ENCODE assay signal across 21 mouse cellular contexts in genomic region chr8:15840632-15841252, GRCm38 (mm10).
DNase-seq lines count a peak whose midpoint lies in the region; ATAC-seq and TF ChIP-seq lines count a peak whose summit lies in the region.
"Had no signal": no experiment of that assay in that cellular context is flagged by ENCODE, and none has a peak within 500 bp of the region (broad histone marks: within the 10 kb centered on the region; RNA-seq: fewer than 3 reads in every experiment).

No protein-coding gene starts in this region.

- no peak for TF ChIP-seq CTCF in lung, postnatal 0 days (IDR thresholded peaks at IDR 0.05)
- TF ChIP-seq CTCF in small intestine, adult 2 months (IDR thresholded peaks at IDR 0.05; ENCODE audit: extremely low read depth, insufficient read length, insufficient replicate concordance, low read depth, low read length): no peak

- TF ChIP-seq EP300 in lung, postnatal 0 days (IDR thresholded peaks at IDR 0.05): no peak

- no peak for TF ChIP-seq POLR2A in small intestine, adult 2 months (IDR thresholded peaks at IDR 0.05; ENCODE audit: low read depth, low read length)

- no peak overlapping the region for H3K27ac ChIP-seq in kidney, embryonic 14.5 days (ENCODE audit: low read depth, low read length)
- no peak overlapping the region for H3K27ac ChIP-seq in lung, postnatal 0 days (ENCODE audit: low read length)
- no peak overlapping the region for H3K27ac ChIP-seq in intestine, embryonic 14.5 days (ENCODE audit: low read depth)
- H3K27ac ChIP-seq in small intestine, adult 2 months (ENCODE audit: insufficient read depth, low read depth, low read length): peak overlapping the region; percentile 73; the same call in 1 of the 2 replicates
- H3K27ac ChIP-seq: embryonic facial prominence, embryonic 12.5 days; gastrocnemius, adult 2 months; liver, embryonic 13.5 days; macrophage; midbrain, embryonic 12.5 days; neural tube, embryonic 13.5 days had no signal

- H3K4me1 ChIP-seq in kidney, embryonic 14.5 days (ENCODE audit: control insufficient read depth, insufficient read depth, low read length): peaks cover 4% of the 10 kb centered on the region; the same call in 1 of the 2 replicates
- H3K4me1 ChIP-seq in lung, postnatal 0 days (ENCODE audit: insufficient read depth, low read depth, low read length): no peaks in the 10 kb centered on the region
- no peaks in the 10 kb centered on the region for H3K4me1 ChIP-seq in intestine, embryonic 14.5 days (replicated peaks; ENCODE audit: control insufficient read depth, insufficient read depth, low read length)
- peaks cover 5% of the 10 kb centered on the region; the same call in 1 of the 2 replicates for H3K4me1 ChIP-seq in small intestine, adult 2 months (ENCODE audit: control insufficient read depth, insufficient read depth, insufficient read length, low read length)
- H3K4me1 ChIP-seq: embryonic facial prominence, embryonic 12.5 days; liver, embryonic 13.5 days; neural tube, embryonic 13.5 days had no signal

- no peak for DNase-seq in kidney, adult 11 months
- peak; percentile 32 for DNase-seq in lung, postnatal 0 days (ENCODE audit: low spot score)
- no peak for DNase-seq in lung, postnatal 14 days
- DNase-seq in intestine, embryonic 14.5 days (ENCODE audit: low spot score): no peak
- no peak for DNase-seq in c-Kit-positive CD71-positive TER-119-positive erythroid progenitor cells, embryonic 14.5 days (ENCODE audit: low spot score)
- no peak for DNase-seq in right cerebral cortex, adult 18-20 months
- DNase-seq: cerebellum, adult 9-10 months; gastrocnemius, adult 2 months; heart, adult 18-20 months; heart, postnatal 4 days; liver, embryonic 13.5 days; right cerebral cortex, postnatal 4 days had no signal

- H3K9me3 ChIP-seq in kidney, embryonic 14.5 days (ENCODE audit: control insufficient read depth, low read length): no peaks in the 10 kb centered on the region
- no peaks in the 10 kb centered on the region for H3K9me3 ChIP-seq in lung, postnatal 0 days (ENCODE audit: low read length)
- no peaks in the 10 kb centered on the region for H3K9me3 ChIP-seq in intestine, embryonic 14.5 days (ENCODE audit: control insufficient read depth, low read length)
- H3K9me3 ChIP-seq: embryonic facial prominence, embryonic 12.5 days; liver, embryonic 13.5 days; midbrain, embryonic 12.5 days; neural tube, embryonic 13.5 days had no signal

- no peak overlapping the region for H3K4me3 ChIP-seq in kidney, embryonic 14.5 days (ENCODE audit: low read length)
- no peak overlapping the region for H3K4me3 ChIP-seq in lung, postnatal 0 days (ENCODE audit: low read depth, low read length)
- H3K4me3 ChIP-seq in intestine, embryonic 14.5 days (ENCODE audit: low read depth, low read length): no peak overlapping the region
- H3K4me3 ChIP-seq in small intestine, adult 2 months (ENCODE audit: low read depth, low read length): peak overlapping the region; percentile 47
- H3K4me3 ChIP-seq: embryonic facial prominence, embryonic 12.5 days; gastrocnemius, adult 2 months; liver, embryonic 13.5 days; midbrain, embryonic 12.5 days; neural tube, embryonic 13.5 days had no signal

- no peaks in the 10 kb centered on the region for H3K27me3 ChIP-seq in kidney, embryonic 14.5 days (ENCODE audit: control insufficient read depth, insufficient read depth, low read length)
- no peaks in the 10 kb centered on the region for H3K27me3 ChIP-seq in lung, postnatal 0 days (replicated peaks; ENCODE audit: insufficient read depth, low read length)
- H3K27me3 ChIP-seq in intestine, embryonic 14.5 days (replicated peaks; ENCODE audit: control insufficient read depth, insufficient read depth, low read length): no peaks in the 10 kb centered on the region
- no peaks in the 10 kb centered on the region for H3K27me3 ChIP-seq in small intestine, adult 2 months (ENCODE audit: control insufficient read depth, insufficient read depth, low read length)
- H3K27me3 ChIP-seq: embryonic facial prominence, embryonic 12.5 days; liver, embryonic 13.5 days; midbrain, embryonic 12.5 days; neural tube, embryonic 13.5 days; Patski had no signal

- H3K9ac ChIP-seq in kidney, embryonic 14.5 days (ENCODE audit: low read depth, low read length): no peak overlapping the region
- H3K9ac ChIP-seq in lung, postnatal 0 days (replicated peaks; ENCODE audit: low read depth): no peak overlapping the region
- H3K9ac ChIP-seq in intestine, embryonic 14.5 days (ENCODE audit: low read length): no peak overlapping the region
- H3K9ac ChIP-seq: embryonic facial prominence, embryonic 12.5 days; liver, embryonic 13.5 days; midbrain, embryonic 12.5 days; neural tube, embryonic 13.5 days had no signal

- ATAC-seq in kidney, embryonic 14.5 days (ENCODE audit: low FRiP score, low TSS enrichment): peak; percentile 89
- ATAC-seq in lung, postnatal 0 days: peak; percentile 47; the same call in 1 of the 2 replicates
- ATAC-seq in intestine, embryonic 14.5 days (replicated peaks; ENCODE audit: low FRiP score, low TSS enrichment, low read depth): peak; percentile 57
- ATAC-seq: forebrain, embryonic 16.5 days; hindbrain, embryonic 16.5 days; Patski had no signal

- no peak overlapping the region for H3K4me2 ChIP-seq in kidney, embryonic 14.5 days (replicated peaks; ENCODE audit: low read depth, low read length)
- H3K4me2 ChIP-seq in lung, postnatal 0 days (replicated peaks; ENCODE audit: low read depth, low read length): no peak overlapping the region
- no peak overlapping the region for H3K4me2 ChIP-seq in intestine, embryonic 14.5 days (ENCODE audit: low read length)
- H3K4me2 ChIP-seq: embryonic facial prominence, embryonic 12.5 days; liver, embryonic 13.5 days; midbrain, embryonic 12.5 days; neural tube, embryonic 13.5 days had no signal

- no peaks in the 10 kb centered on the region for H3K36me3 ChIP-seq in kidney, embryonic 14.5 days (ENCODE audit: control insufficient read depth, insufficient read depth, low read length)
- H3K36me3 ChIP-seq in lung, postnatal 0 days (ENCODE audit: insufficient read depth, low read length): no peaks in the 10 kb centered on the region
- no peaks in the 10 kb centered on the region for H3K36me3 ChIP-seq in intestine, embryonic 14.5 days (ENCODE audit: control insufficient read depth, insufficient read depth, low read length)
- H3K36me3 ChIP-seq in small intestine, adult 2 months (ENCODE audit: control insufficient read depth, insufficient read depth, low read length): no peaks in the 10 kb centered on the region
- H3K36me3 ChIP-seq: embryonic facial prominence, embryonic 12.5 days; liver, embryonic 13.5 days; midbrain, embryonic 12.5 days; neural tube, embryonic 13.5 days had no signal

- 46% methylated on average over 8 of the region's 8 CpGs for WGBS in kidney, embryonic 14.5 days
- 51% methylated on average over 8 of the region's 8 CpGs for WGBS in lung, postnatal 0 days
- WGBS in intestine, embryonic 14.5 days: 56% methylated on average over 8 of the region's 8 CpGs
- WGBS in small intestine, adult 2 months: 37% methylated on average over 8 of the region's 8 CpGs
